Mouse (Mus musculus): ENCODE results near the gene Hexb. TPM values are rescaled to one million over a fixed set of nuclear protein-coding genes. Genes with fewer than 3 reads are reported as not detected.

The Hexb gene
- polyA plus RNA-seq, 1 experiment from 2014 or later, result 93.1 TPM

DNA sequence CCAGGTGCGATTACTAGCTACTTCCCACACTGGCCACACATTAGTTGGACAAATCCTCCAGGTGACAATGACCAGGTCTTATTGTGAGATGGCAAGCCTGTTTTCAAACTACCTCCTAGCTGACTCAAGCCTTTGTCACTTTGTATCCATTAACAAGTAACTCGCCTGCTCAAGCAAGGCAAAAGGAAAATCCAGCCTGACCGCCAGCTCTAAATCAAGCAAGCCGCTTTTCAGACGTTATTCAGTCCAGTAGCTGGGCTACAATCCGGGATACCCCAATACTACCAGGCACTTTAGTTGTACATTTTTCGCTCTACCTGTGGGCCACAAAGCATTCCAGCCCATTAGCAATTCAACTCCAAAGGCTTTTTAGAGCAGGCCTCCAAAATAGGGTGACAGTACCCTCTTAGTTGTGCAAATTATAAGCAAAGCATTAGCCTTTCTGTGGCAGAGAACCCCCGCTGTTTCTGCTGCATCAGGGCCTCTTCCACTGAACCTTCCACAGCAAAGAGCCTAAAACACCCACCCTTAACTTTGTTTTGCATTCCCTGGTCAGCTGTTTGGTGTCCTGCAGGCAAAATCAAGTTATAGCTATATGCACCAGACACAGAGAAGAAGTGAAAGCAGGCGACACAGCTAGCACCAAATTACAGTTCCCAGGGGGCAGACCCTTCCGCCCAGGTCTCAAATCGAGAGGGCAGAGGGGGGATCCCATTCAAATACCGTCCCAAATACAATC is 1.8 kb downstream of the Hexb start:
- H3K36me3 ChIP-seq, result no peaks in the 10 kb centered on the region
- no peak overlapping the region for H3K9ac ChIP-seq
- H3K4me2 ChIP-seq (replicated peaks), result 0 out of 2 replicates have a peak overlapping the region, but pooled peaks have one; percentile 94
- no peak overlapping the region for H3K4me3 ChIP-seq (replicated peaks)
- no peak for ATAC-seq
- no peaks in the 10 kb centered on the region for H3K4me1 ChIP-seq (replicated peaks)
- no peak overlapping the region for H3K27ac ChIP-seq
- H3K9me3 ChIP-seq, result no peaks in the 10 kb centered on the region
- 74% methylated on average over 12 of the region's 12 CpGs for WGBS
- H3K27me3 ChIP-seq (replicated peaks), result no peaks in the 10 kb centered on the region

DNA sequence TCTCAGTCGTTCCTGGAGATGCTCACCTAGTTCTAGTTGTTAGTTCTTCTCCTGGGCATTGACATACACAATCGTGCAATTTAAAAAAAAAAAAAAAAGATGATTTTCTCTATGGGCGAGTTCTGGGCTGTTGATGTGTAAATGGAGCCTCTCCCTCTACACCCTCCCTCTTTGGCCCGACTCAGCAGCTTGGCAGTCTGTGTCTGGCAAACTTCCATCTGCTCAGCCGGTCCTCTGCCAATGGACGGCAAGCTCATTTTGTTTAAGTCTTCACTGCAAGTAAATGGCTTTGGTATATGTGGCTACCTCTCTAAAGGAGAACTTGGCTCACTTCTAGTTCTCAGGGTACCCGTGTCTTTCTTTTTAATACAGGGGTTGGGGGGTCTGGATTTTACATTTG is 4.7 kb downstream of the Hexb start:
- H3K9me3 ChIP-seq, result no peaks in the 10 kb centered on the region
- H3K27ac ChIP-seq, result no peak overlapping the region
- H3K9ac ChIP-seq, result no peak overlapping the region
- 56% methylated on average over 7 of the region's 7 CpGs for WGBS
- no peak for ATAC-seq
- H3K4me3 ChIP-seq (replicated peaks), result no peak overlapping the region
- H3K27me3 ChIP-seq (replicated peaks), result no peaks in the 10 kb centered on the region
- H3K36me3 ChIP-seq, result no peaks in the 10 kb centered on the region
- H3K4me1 ChIP-seq (replicated peaks), result no peaks in the 10 kb centered on the region
- no peak overlapping the region for H3K4me2 ChIP-seq (replicated peaks)

GRCm38 (mm10) chr13:97192649-97193048 is 5.5 kb downstream of the Hexb start:
- Histone ChIP-seq H3K4me1 (replicated peaks) (no peaks in the 10 kb centered on the region), H3K4me3 (replicated peaks) (no peak overlapping the region), H3K27me3 (replicated peaks) (no peaks in the 10 kb centered on the region), H3K36me3 (no peaks in the 10 kb centered on the region), H3K9me3 (no peaks in the 10 kb centered on the region), H3K9ac (no peak overlapping the region), H3K27ac (no peak overlapping the region), H3K4me2 (replicated peaks) (no peak overlapping the region)
- ATAC-seq, result no peak
- 92% methylated on average over 11 of the region's 11 CpGs for WGBS

DNA sequence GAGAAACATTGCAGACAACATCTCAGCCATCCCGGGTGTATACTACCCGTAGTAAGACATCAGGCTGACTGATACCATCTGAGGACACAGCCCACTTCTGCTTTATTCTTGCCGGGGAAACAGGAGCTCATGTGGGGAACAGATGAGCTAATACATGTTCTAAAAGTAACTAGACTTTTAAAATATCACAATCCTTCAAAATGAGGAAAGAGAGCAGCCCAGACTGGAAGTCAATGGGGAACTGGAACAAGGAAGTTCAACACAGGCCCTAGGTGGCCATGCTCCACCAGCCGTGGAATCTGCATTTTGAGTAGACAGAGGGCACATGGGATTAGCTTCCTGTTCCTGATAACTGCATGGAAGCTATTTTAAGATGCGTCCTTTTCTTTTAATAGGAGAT is 10.5 kb downstream of the Hexb start:
- Histone ChIP-seq H3K9ac (no peak overlapping the region), H3K27ac (no peak overlapping the region), H3K27me3 (replicated peaks) (no peaks in the 10 kb centered on the region), H3K9me3 (no peaks in the 10 kb centered on the region), H3K4me1 (replicated peaks) (peaks cover 7% of the 10 kb centered on the region), H3K36me3 (no peaks in the 10 kb centered on the region), H3K4me3 (replicated peaks) (no peak overlapping the region), H3K4me2 (replicated peaks) (no peak overlapping the region)
- ATAC-seq, result no peak
- WGBS, result 83% methylated on average over 5 of the region's 5 CpGs

DNA sequence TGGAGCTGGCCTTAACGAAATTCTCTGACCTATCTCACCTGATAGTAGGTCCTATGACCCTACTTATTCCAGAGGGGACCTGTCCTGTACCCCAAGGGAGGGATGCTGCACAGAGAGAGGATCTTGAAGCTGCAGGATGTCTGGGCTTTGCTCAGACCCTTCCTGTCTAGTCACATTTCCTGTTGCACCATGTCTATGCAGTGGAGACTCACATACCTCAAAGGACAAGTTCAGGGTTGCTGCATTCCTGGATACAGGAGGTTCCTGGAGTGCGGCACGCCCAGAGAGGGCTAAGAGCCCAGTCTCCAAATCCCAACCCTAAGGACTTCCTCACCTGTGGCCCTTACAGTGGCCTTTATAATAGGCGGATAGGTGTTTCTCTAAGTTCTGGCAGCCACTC is 11.8 kb downstream of the Hexb start:
- no peak overlapping the region for H3K9ac ChIP-seq
- 81% methylated on average over 4 of the region's 4 CpGs for WGBS

GRCm38 (mm10) chr13:97184656-97185055 is 13.5 kb downstream of the Hexb start:
- Histone ChIP-seq H3K9ac (no peak overlapping the region), H3K27me3 (replicated peaks) (no peaks in the 10 kb centered on the region), H3K9me3 (no peaks in the 10 kb centered on the region), H3K27ac (peak overlapping the region; percentile 62), H3K36me3 (peaks cover 9% of the 10 kb centered on the region; the same call in 1 of the 2 replicates), H3K4me2 (replicated peaks) (no peak overlapping the region), H3K4me1 (replicated peaks) (peaks cover 7% of the 10 kb centered on the region), H3K4me3 (replicated peaks) (no peak overlapping the region)
- ATAC-seq, result peak; percentile 43
- 29% methylated on average over 5 of the region's 5 CpGs for WGBS

More for the DNA sequence above, 11.8 kb downstream of the Hexb start:
- H3K36me3 ChIP-seq, result no peaks in the 10 kb centered on the region
- H3K4me1 ChIP-seq (replicated peaks), result peaks cover 7% of the 10 kb centered on the region
- ATAC-seq, result no peak
- no peak overlapping the region for H3K4me2 ChIP-seq (replicated peaks)
- H3K27ac ChIP-seq, result no peak overlapping the region
- no peak overlapping the region for H3K4me3 ChIP-seq (replicated peaks)
- H3K27me3 ChIP-seq (replicated peaks), result no peaks in the 10 kb centered on the region
- no peaks in the 10 kb centered on the region for H3K9me3 ChIP-seq

DNA sequence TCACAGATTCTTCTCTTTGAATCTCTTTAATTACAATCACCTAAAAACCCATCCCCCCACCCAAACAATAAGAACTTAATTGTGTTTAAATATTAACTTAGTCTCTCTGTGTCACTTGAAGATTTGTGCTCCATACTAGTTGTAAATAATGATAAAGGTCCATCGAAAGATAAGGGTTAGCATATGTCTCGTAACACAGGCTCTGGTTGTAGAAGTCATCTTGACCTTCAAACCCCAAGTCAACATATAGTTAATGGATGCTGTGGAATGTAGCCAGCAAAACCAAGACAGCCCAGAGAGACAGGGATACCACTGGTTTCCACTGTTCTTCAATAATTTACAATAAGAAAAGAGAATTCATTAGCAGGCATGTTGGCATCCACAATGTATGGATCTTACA is 14.0 kb downstream of the Hexb start:
- ATAC-seq, result peak; percentile 79
- WGBS, result 56% methylated on average over 2 of the region's 2 CpGs
- Histone ChIP-seq H3K9me3 (no peaks in the 10 kb centered on the region), H3K4me1 (replicated peaks) (peaks cover 7% of the 10 kb centered on the region), H3K4me2 (replicated peaks) (no peak overlapping the region), H3K9ac (no peak overlapping the region), H3K27me3 (replicated peaks) (no peaks in the 10 kb centered on the region), H3K4me3 (replicated peaks) (no peak overlapping the region), H3K27ac (0 out of 2 replicates have a peak overlapping the region, but pooled peaks have one; percentile 62), H3K36me3 (peaks cover 12% of the 10 kb centered on the region; the same call in 1 of the 2 replicates)

DNA sequence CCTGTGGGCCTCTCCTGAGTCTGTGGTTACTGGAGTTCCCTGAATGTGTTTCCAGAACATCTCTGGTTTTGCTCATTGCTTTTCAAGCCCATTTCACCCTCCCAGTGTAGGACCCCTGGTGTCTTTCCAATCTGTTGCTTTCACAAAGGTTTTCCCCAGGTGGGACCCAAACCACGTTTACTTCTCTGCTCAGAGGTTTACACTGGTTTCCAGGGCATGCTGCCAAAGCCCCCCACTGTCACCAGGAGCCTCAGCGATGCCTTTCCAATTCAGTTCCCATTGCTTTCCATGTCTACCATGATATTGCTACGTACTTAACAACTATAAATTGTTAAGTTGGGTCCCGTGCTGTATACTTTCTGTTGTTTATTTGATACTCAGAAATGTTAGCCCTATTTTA is 15.3 kb downstream of the Hexb start:
- Histone ChIP-seq H3K36me3 (peaks cover 20% of the 10 kb centered on the region; the same call in 1 of the 2 replicates), H3K27ac (no peak overlapping the region), H3K4me3 (replicated peaks) (no peak overlapping the region), H3K4me1 (replicated peaks) (peaks cover 7% of the 10 kb centered on the region), H3K27me3 (replicated peaks) (no peaks in the 10 kb centered on the region), H3K9me3 (no peaks in the 10 kb centered on the region), H3K9ac (no peak overlapping the region), H3K4me2 (replicated peaks) (no peak overlapping the region)
- ATAC-seq, result no peak
- 72% methylated on average over 4 of the region's 4 CpGs for WGBS

DNA sequence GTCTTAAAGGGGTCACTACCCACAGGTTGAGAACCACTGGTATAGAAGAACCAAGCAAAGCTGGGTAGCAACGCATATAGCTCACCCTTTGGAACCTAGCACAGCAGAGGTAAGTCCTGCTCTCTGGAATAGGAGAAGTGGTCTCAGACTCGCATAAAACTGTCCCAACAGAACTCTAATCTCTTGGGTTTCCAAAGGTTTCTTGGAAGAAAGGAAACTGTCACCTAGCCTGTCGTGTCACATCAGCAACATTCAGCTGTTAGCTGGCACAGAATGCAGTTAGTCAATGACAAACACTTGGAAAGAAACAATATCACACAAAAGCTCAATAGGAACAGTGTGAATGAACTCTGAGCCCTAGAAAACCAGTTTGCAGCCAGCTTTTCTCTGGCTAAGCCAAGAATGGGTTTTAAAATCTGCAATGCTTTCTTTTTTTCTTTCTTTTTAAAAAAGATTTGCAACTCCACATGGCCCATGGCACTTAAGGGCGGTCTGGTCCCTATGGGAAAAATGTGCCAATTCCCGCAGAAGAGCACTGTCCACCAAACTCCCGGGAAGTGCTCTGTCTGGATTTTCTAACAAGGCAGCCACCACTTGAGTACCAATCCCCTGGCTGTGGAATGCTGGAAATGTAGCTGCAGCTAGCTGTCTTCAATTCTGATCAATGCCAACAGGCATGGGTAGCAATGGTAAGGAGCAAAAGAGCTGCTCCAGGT is 17.9 kb downstream of the Hexb start:
- no peaks in the 10 kb centered on the region for H3K9me3 ChIP-seq
- 83% methylated on average over 6 of the region's 6 CpGs for WGBS
- 0 out of 2 replicates have a peak overlapping the region, but pooled peaks have one; percentile 1 for H3K27ac ChIP-seq
- no peaks in the 10 kb centered on the region for H3K27me3 ChIP-seq (replicated peaks)
- H3K4me2 ChIP-seq (replicated peaks), result no peak overlapping the region
- no peak for ATAC-seq
- H3K36me3 ChIP-seq, result peaks cover 28% of the 10 kb centered on the region
- H3K9ac ChIP-seq, result no peak overlapping the region
- peaks cover 7% of the 10 kb centered on the region for H3K4me1 ChIP-seq (replicated peaks)
- H3K4me3 ChIP-seq (replicated peaks), result no peak overlapping the region

DNA sequence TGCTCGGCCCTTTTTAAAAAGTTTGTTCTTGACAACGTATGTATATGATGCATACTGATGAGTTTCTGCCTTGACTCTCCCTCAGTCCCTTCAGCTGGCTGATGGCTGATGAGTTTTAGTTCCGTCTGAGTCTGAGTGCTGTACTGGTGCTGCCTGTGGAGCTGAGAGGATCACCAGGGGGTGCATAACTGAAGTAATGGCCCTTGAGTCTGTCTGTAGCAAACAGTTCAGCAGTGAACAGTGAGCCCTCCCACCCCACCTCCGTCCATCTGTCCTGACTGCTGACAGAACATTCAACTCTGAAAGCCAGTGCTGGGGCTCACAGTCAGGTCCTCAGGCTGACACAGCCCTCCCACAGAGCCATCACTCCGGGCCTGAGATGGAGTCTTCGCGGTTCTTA is 19.2 kb downstream of the Hexb start:
- H3K36me3 ChIP-seq, result peaks cover 35% of the 10 kb centered on the region
- H3K4me1 ChIP-seq (replicated peaks), result 0 out of 2 replicates have a peak, but pooled peaks cover 2% of the 10 kb centered on the region
- H3K27ac ChIP-seq, result no peak overlapping the region
- no peak overlapping the region for H3K4me3 ChIP-seq (replicated peaks)
- ATAC-seq, result no peak
- H3K9me3 ChIP-seq, result no peaks in the 10 kb centered on the region
- no peaks in the 10 kb centered on the region for H3K27me3 ChIP-seq (replicated peaks)
- no peak overlapping the region for H3K4me2 ChIP-seq (replicated peaks)
- 84% methylated on average over 7 of the region's 7 CpGs for WGBS
- H3K9ac ChIP-seq, result no peak overlapping the region

GRCm38 (mm10) chr13:97176731-97177130 is 21.4 kb downstream of the Hexb start:
- Histone ChIP-seq H3K27me3 (replicated peaks) (no peaks in the 10 kb centered on the region), H3K4me3 (replicated peaks) (no peak overlapping the region), H3K36me3 (peaks cover 44% of the 10 kb centered on the region), H3K9me3 (no peaks in the 10 kb centered on the region), H3K9ac (no peak overlapping the region), H3K4me2 (replicated peaks) (no peak overlapping the region), H3K4me1 (replicated peaks) (no peaks in the 10 kb centered on the region), H3K27ac (peak overlapping the region; percentile 28; the same call in 1 of the 2 replicates)
- no peak for ATAC-seq
- 85% methylated on average over 5 of the region's 5 CpGs for WGBS

DNA sequence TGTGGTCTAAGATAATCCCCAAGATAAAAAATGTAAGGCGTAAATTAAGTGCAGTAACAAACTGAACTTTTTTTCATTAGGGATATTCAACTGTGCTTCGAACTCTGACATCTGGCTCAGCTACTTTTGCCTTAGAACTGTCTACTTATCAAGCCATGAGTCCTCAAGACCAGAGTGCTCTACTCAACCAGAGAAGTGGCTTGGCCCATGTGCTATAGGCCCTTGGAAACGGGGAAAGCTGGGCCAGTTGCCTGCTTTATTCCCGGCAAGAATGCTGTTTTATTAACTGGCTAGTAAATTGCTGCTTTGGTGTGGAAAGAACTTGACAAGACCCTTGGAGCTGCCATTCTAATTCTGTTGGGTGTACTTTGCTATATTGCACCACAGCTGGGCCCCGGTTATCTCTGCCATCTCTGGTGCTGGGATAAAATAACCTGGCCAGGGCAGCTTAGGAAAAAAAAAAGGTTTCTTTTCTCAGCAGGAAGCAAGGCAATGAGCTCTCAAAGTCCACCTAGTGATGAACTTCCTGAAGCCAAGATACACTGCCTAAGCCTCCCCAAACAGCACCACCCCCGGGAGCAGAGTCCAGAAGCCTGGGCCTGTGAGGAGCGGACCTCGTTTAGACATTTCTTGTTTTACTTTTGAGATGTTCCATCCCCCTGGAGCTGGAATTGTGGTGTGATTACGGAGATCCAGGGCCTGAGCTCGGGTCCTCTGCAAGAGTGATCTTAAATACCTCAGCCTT is 22.5 kb downstream of the Hexb start:
- WGBS, result 67% methylated on average over 10 of the region's 10 CpGs
- Histone ChIP-seq H3K27ac (peak overlapping the region; percentile 66), H3K9ac (no peak overlapping the region), H3K9me3 (no peaks in the 10 kb centered on the region), H3K4me2 (replicated peaks) (no peak overlapping the region), H3K27me3 (replicated peaks) (no peaks in the 10 kb centered on the region), H3K36me3 (peaks cover 44% of the 10 kb centered on the region), H3K4me3 (replicated peaks) (no peak overlapping the region), H3K4me1 (replicated peaks) (no peaks in the 10 kb centered on the region)
- ATAC-seq, result peak; percentile 94
